Mouse (Mus musculus) B cell, adult 62 days (primary cell): ENCODE results near the gene Samd10. TPM values are rescaled to one million over a fixed set of nuclear protein-coding genes. Genes with fewer than 3 reads are reported as not detected.

Experiments
- total RNA-seq: library from RNA; stranded (reverse); gene quantifications from 4 replicates; pipeline ENCODE4 v1.2.4, GENCODE M21; 2023

Samd10 gene
- total RNA-seq, result 11.7 to 13.1 TPM (median 13.0 TPM) in 4 replicates

DNA sequence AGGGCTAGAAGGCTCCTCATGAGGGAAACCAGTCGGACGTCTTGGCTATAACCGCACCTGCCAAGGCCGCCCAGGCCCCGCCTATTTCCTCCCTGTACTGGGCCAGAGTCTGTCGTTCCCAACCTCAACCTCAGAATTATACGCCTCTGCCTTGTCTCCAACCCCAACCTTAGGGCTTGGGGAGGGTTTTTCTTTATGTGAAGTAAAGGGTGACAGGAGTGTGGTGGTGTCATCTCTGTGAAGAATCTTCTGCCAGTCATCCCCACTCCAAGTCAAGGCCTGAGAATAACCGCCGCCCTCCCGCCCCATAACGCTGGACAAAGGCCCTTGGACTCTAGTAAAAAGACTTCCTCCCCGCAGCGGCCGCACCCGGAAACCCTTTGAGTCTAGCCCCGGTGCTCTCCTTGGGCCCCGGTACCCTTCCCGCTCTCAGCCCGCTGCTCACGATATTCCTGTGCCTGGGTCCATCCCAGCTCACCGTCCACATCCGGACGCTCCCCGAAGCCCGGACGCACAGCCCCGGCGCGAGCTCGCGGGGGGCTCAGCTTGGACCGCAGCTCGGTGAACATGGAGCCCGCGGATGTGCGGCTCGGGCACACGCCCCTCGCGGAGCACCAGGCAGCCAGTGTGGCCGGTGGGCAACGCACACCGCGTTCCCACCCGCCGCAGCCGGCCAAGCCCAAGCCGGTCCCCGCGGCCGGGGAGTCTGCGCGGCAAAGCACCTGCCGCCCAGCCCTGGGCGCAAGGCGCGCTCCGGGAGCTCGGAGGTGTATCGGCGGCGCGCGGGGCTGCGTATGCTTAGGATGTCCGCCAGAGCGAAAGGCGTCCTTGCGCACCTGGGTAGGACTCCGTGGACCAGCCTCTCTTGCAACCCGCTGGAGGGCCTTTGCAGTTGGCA lies at the start of gene Samd10:
TSS of gene Samd10 (minus strand) at position 759 of the 898 bp plus-strand sequence.

GRCm38 (mm10) chr2:181592231-181593041 lies 6.6 kb downstream of the Samd10 start, which contains the start of gene Zfp512b:
Zfp512b (minus strand) TSS chr2:181592803.

DNA sequence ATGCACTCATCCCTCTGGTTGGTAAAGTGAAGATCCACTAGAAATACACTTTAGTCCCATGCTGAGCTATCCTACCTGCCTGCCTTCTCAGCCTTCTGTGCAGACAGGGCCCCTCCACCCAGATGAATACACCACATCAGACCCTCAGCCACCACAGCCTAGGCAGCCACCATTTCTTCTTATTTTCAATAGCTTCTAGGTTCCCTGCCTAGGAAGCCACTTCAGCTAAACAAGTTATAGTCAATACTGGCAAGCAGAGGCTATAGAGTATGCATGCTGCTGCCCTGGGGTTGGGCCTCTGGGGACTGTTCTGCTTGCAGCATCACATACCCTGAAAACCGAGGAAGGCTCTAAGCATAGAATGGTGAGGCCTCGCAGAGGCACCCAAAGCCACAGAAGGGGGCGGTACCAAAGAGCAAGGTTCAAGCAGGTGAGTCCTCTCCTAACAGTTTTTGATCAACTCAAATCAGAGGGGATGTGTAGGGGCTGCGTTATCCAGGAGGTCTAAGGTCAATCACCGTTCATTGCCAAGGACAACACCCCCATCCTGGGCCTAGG lies 7.4 kb downstream of the Samd10 start, which contains the start of gene Prpf6:
TSS of gene Prpf6 (plus strand) at position 341 of the 558 bp plus-strand sequence.

DNA sequence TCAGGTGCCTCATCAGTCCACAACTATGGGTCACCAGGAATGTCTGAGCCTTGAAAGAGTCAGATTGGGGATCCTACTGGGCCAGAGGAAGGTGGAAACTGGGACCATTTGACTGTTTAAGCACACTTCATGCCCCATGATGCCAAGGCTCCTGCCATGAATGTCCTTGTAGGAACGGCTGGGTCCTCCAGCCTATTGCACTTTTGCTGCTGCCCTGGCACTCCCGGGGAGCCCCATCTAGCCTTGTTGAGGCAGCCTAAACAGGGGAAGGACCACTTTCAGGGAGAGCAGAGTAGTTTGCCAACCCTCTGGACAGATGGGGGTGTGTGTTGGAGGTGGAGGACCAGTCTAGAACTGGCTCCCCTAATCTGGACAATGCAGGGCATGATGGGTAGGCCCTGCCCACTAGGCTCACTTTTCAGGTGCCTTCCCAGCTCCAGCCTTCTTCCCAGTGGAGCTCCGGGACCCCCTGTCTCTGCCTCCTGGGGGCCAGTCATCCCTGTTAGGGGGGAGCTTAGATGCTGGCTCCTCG lies 14.5 kb downstream of the Samd10 start, which contains the start of gene Uckl1:
TSS of gene Uckl1 (minus strand) at position 482 of the 532 bp plus-strand sequence.

Other genes with a start within 250 kb of the Samd10 start
- gene Zgpat, start 234.3 kb downstream of the Samd10 start, total RNA-seq, result 69.0 to 80.3 TPM (median 72.6 TPM) in 4 replicates
- gene Arfrp1, start 233.8 kb downstream of the Samd10 start, total RNA-seq, result 80.6 to 90.5 TPM (median 89.1 TPM) in 4 replicates
- gene Lime1, start 219.1 kb downstream of the Samd10 start, total RNA-seq, result 51.3 to 57.5 TPM (median 54.5 TPM) in 4 replicates
- 0.78 to 2.7 TPM (median 0.97 TPM) in 4 replicates for gene Zbtb46, start 139.8 kb downstream of the Samd10 start, total RNA-seq
- gene Abhd16b, start 106.0 kb downstream of the Samd10 start, total RNA-seq, result 0.54 TPM in 1 of 4 replicates, not detected in the others
- 76.1 to 88.7 TPM (median 83.7 TPM) in 4 replicates for gene Tpd52l2, start 102.1 kb downstream of the Samd10 start, total RNA-seq
- gene Dnajc5, start 78.7 kb downstream of the Samd10 start, total RNA-seq, result 114 to 126 TPM (median 121 TPM) in 4 replicates
- gene Uckl1, start 14.3 kb downstream of the Samd10 start, total RNA-seq, result 154 to 176 TPM (median 155 TPM) in 4 replicates
- gene Prpf6, start 7.3 kb downstream of the Samd10 start, total RNA-seq, result 57.2 to 63.1 TPM (median 59.7 TPM) in 4 replicates
- 43.7 to 53.6 TPM (median 48.1 TPM) in 4 replicates for gene Zfp512b, start 6.4 kb downstream of the Samd10 start, total RNA-seq
- not detected in 4 replicates for gene Gm29797, start 57.8 kb upstream of the Samd10 start, total RNA-seq
- not detected in 4 replicates for gene Sox18, start 72.4 kb upstream of the Samd10 start, total RNA-seq
- gene Tcea2, start 81.1 kb upstream of the Samd10 start, total RNA-seq, result 23.0 to 25.8 TPM (median 23.3 TPM) in 4 replicates
- 147 to 159 TPM (median 155 TPM) in 4 replicates for gene Rgs19, start 94.8 kb upstream of the Samd10 start, total RNA-seq
- gene Lkaaear1, start 99.2 kb upstream of the Samd10 start, total RNA-seq, result not detected in 4 replicates
- 0.42 to 1.0 TPM (median 0.80 TPM) in 4 replicates for gene Oprl1, start 115.8 kb upstream of the Samd10 start, total RNA-seq
- gene Myt1, start 164.1 kb upstream of the Samd10 start, total RNA-seq, result not detected in 4 replicates
- 40.4 to 49.8 TPM (median 44.9 TPM) in 4 replicates for gene Pcmtd2, start 238.6 kb upstream of the Samd10 start, total RNA-seq